In genomic region chr10:80261585-80261968, GRCm38 (mm10) we compare ENCODE assay signal across 8 mouse cellular contexts. TPM values are rescaled to one million over a fixed set of nuclear protein-coding genes. Genes with fewer than 3 reads are reported as not detected.
DNase-seq lines count a peak whose midpoint lies in the region; ATAC-seq and TF ChIP-seq lines count a peak whose summit lies in the region.

No protein-coding gene starts in this region.

- no peak for TF ChIP-seq CTCF in heart, postnatal 0 days (IDR thresholded peaks at IDR 0.05; ENCODE audit: low read depth)
- no peak for TF ChIP-seq CTCF in liver, embryonic 14.5 days (IDR thresholded peaks at IDR 0.05; ENCODE audit: low read depth)
- TF ChIP-seq CTCF in testis, adult 2 months (IDR thresholded peaks at IDR 0.05; ENCODE audit: control insufficient read depth, insufficient read depth, insufficient replicate concordance, low read depth, low read length): no peak

- H3K4me2 ChIP-seq in forebrain, embryonic 13.5 days: peak overlapping the region; percentile 81
- H3K4me2 ChIP-seq in heart, postnatal 0 days (ENCODE audit: low read depth, low read length): peak overlapping the region; percentile 86
- H3K4me2 ChIP-seq in liver, embryonic 14.5 days (ENCODE audit: low read depth): peak overlapping the region; percentile 79

- 0 out of 2 replicates have a peak, but pooled peaks have one; percentile 10 for TF ChIP-seq EP300 in heart, postnatal 0 days (IDR thresholded peaks at IDR 0.05; ENCODE audit: low read depth)
- no peak for TF ChIP-seq EP300 in liver, embryonic 14.5 days (IDR thresholded peaks at IDR 0.05; ENCODE audit: low read depth)

- no peaks in the 10 kb centered on the region for H3K9me3 ChIP-seq in ES-E14 (ENCODE audit: control insufficient read depth, insufficient read depth, low read depth, low read length)
- no peaks in the 10 kb centered on the region for H3K9me3 ChIP-seq in forebrain, embryonic 13.5 days (replicated peaks)
- H3K9me3 ChIP-seq in heart, postnatal 0 days (replicated peaks; ENCODE audit: control insufficient read depth, low read length): no peaks in the 10 kb centered on the region
- no peaks in the 10 kb centered on the region for H3K9me3 ChIP-seq in liver, embryonic 14.5 days (ENCODE audit: control insufficient read depth, low read length)

- ATAC-seq in forebrain, embryonic 13.5 days: peak; percentile 34
- peak; percentile 62 for ATAC-seq in heart, postnatal 0 days (ENCODE audit: insufficient read depth, low read depth)
- peak; percentile 68 for ATAC-seq in liver, embryonic 14.5 days (ENCODE audit: insufficient read depth)

- peak overlapping the region; percentile 83; the same call in 1 of the 2 replicates for H3K9ac ChIP-seq in ES-E14 (ENCODE audit: insufficient read depth, low read depth, low read length, poor library complexity, severe bottlenecking)
- H3K9ac ChIP-seq in forebrain, embryonic 13.5 days: peak overlapping the region; percentile 55
- peak overlapping the region; percentile 63 for H3K9ac ChIP-seq in heart, postnatal 0 days (replicated peaks; ENCODE audit: low read depth, low read length)
- H3K9ac ChIP-seq in liver, embryonic 14.5 days (replicated peaks): peak overlapping the region; percentile 46

- under 1% methylated on average over 14 of the region's 14 CpGs for WGBS in forebrain, embryonic 13.5 days
- WGBS in heart, postnatal 0 days: under 1% methylated on average over 14 of the region's 14 CpGs
- WGBS in liver, embryonic 14.5 days (ENCODE audit: insufficient replicate concordance): under 1% methylated on average over 14 of the region's 14 CpGs

- TF ChIP-seq POLR2A in testis, adult 2 months (IDR thresholded peaks at IDR 0.05; ENCODE audit: control insufficient read depth, low read depth, low read length): no peak

- peaks cover 22% of the 10 kb centered on the region; the same call in 1 of the 2 replicates for H3K36me3 ChIP-seq in ES-E14 (ENCODE audit: control insufficient read depth, insufficient read depth, low read length, poor library complexity, severe bottlenecking)
- peaks cover 27% of the 10 kb centered on the region for H3K36me3 ChIP-seq in forebrain, embryonic 13.5 days (ENCODE audit: poor library complexity, severe bottlenecking)
- peaks cover 21% of the 10 kb centered on the region for H3K36me3 ChIP-seq in heart, postnatal 0 days (replicated peaks; ENCODE audit: control insufficient read depth, insufficient read depth, low read length)
- H3K36me3 ChIP-seq in liver, embryonic 14.5 days (replicated peaks; ENCODE audit: control insufficient read depth, insufficient read depth, low read depth): peaks cover 7% of the 10 kb centered on the region; the same call in 1 of the 2 replicates
- H3K36me3 ChIP-seq in testis, adult 2 months (ENCODE audit: control insufficient read depth, insufficient read depth, low read length): no peaks in the 10 kb centered on the region

- peak overlapping the region; percentile 65; the same call in 1 of the 2 replicates for H3K27ac ChIP-seq in ES-E14 (ENCODE audit: insufficient read depth, low read depth, low read length, poor library complexity, severe bottlenecking)
- peak overlapping the region; percentile 83 for H3K27ac ChIP-seq in forebrain, embryonic 13.5 days
- H3K27ac ChIP-seq in heart, postnatal 0 days (ENCODE audit: low read depth): peak overlapping the region; percentile 96
- peak overlapping the region; percentile 80 for H3K27ac ChIP-seq in liver, embryonic 14.5 days
- H3K27ac ChIP-seq in testis, adult 2 months (ENCODE audit: control insufficient read depth, insufficient read depth, low read depth, low read length): peak overlapping the region; percentile 84

- peak overlapping the region; percentile 68 to 86 for H3K4me3 ChIP-seq in ES-E14 (ENCODE audit: insufficient read depth in 1 of 2, low read depth in 1 of 2, low read length in 2 of 2, poor library complexity in 1 of 2, severe bottlenecking in 1 of 2)
- H3K4me3 ChIP-seq in forebrain, embryonic 13.5 days: peak overlapping the region; percentile 46
- H3K4me3 ChIP-seq in heart, postnatal 0 days (ENCODE audit: low read depth, low read length): peak overlapping the region; percentile 54
- H3K4me3 ChIP-seq in liver, embryonic 14.5 days (ENCODE audit: insufficient read depth in 1 of 2, low read depth in 2 of 2, low read length in 2 of 2): peak overlapping the region; percentile 57 to 70
- peak overlapping the region; percentile 83 for H3K4me3 ChIP-seq in testis, adult 2 months (ENCODE audit: control insufficient read depth, low read depth, low read length)

- DNase-seq in ES-E14 (ENCODE audit: low read depth, low spot score): peak; percentile 91
- peak; percentile 91 for DNase-seq in cerebellum, adult 11 months
- DNase-seq in heart, postnatal 0 days (ENCODE audit: low spot score): peak; percentile 93
- peak; percentile 100 for DNase-seq in kidney, postnatal 36 days
- DNase-seq in liver, embryonic 14.5 days (ENCODE audit: low read depth in 3 of 3, low spot score in 3 of 3): peak; percentile 94
- DNase-seq in neural tube, embryonic 10.5 days (ENCODE audit: extremely low spot score, low spot score): peak; percentile 91

- H3K4me1 ChIP-seq in ES-E14 (ENCODE audit: control insufficient read depth in 2 of 2, insufficient read depth in 2 of 2, low read length in 2 of 2, poor library complexity in 1 of 2): peaks cover 0 to 8% of the 10 kb centered on the region in 2 experiments; a peak in 2 of 4 replicates
- H3K4me1 ChIP-seq in forebrain, embryonic 13.5 days: peaks cover 43% of the 10 kb centered on the region
- H3K4me1 ChIP-seq in heart, postnatal 0 days (ENCODE audit: control insufficient read depth, insufficient read depth): peaks cover 35% of the 10 kb centered on the region
- peaks cover 27 to 28% of the 10 kb centered on the region in 2 experiments for H3K4me1 ChIP-seq in liver, embryonic 14.5 days (replicated peaks; ENCODE audit: control insufficient read depth in 2 of 2, insufficient read depth in 2 of 2, low read length in 1 of 2)
- H3K4me1 ChIP-seq in testis, adult 2 months (ENCODE audit: control insufficient read depth, insufficient read depth, low read length): peaks cover 19% of the 10 kb centered on the region

- no peaks in the 10 kb centered on the region for H3K27me3 ChIP-seq in forebrain, embryonic 13.5 days
- H3K27me3 ChIP-seq in heart, postnatal 0 days (ENCODE audit: control insufficient read depth, insufficient read depth, low read length): no peaks in the 10 kb centered on the region
- H3K27me3 ChIP-seq in liver, embryonic 14.5 days (ENCODE audit: control insufficient read depth, insufficient read depth, low read length): no peaks in the 10 kb centered on the region
- no peaks in the 10 kb centered on the region for H3K27me3 ChIP-seq in testis, adult 2 months (ENCODE audit: control insufficient read depth, insufficient read depth, low read length)

- in situ Hi-C loops in ES-E14 (cut with MboI; ENCODE audit: low sequenced_read_pairs in 2 of 2, unreplicated experiment in 2 of 2): no loop called here

TF ChIP-seq in ES-E14, 5 proteins besides CTCF, POLR2A, EP300 and RAD21 (continues in another document):
- TF ChIP-seq MAFK (IDR thresholded peaks at IDR 0.05; ENCODE audit: insufficient read depth, low read depth, low read length): no peak
- TF ChIP-seq ZNF384 (IDR thresholded peaks at IDR 0.05; ENCODE audit: low read depth, low read length): no peak

RNA-seq across cellular contexts. Expression of gene Dazap1, which starts 0.3 kb away (rescaled TPM):
- total RNA-seq in ES-E14 (2012; rRNA removed): 121 and 154 TPM in 2 replicates
- 61.7 and 64.9 TPM in 2 replicates for polyA plus RNA-seq in forebrain, embryonic 13.5 days (2015; fragmentation: Nextera tagmentation; extraction: Ambion mirVana)
- total RNA-seq in heart, postnatal 0 days (2014; rRNA removed; ENCODE audit: low replicate concordance): 88.9 and 96.2 TPM in 2 replicates
- 24.8 and 30.3 TPM in 2 replicates for polyA plus RNA-seq in heart, postnatal 0 days (2015; fragmentation: Nextera tagmentation; extraction: Ambion mirVana)
- 54.8 and 75.9 TPM in 2 replicates for polyA plus RNA-seq in liver, embryonic 14.5 days (2012; rRNA removed)
- polyA plus RNA-seq in liver, embryonic 14.5 days (2014; fragmentation: Nextera tagmentation; extraction: Ambion mirVana): 20.4 and 22.7 TPM in 2 replicates
- 97.5 and 114 TPM in 2 replicates for polyA plus RNA-seq in testis, adult 2 months (2012; rRNA removed)

RNA-seq across cellular contexts. Expression of gene Gamt, which starts 0.8 kb away (rescaled TPM):
- total RNA-seq in ES-E14 (2012; rRNA removed): 2.9 and 3.0 TPM in 2 replicates
- 18.2 and 18.3 TPM in 2 replicates for polyA plus RNA-seq in forebrain, embryonic 13.5 days (2015; fragmentation: Nextera tagmentation; extraction: Ambion mirVana)
- total RNA-seq in heart, postnatal 0 days (2014; rRNA removed; ENCODE audit: low replicate concordance): 27.2 and 27.7 TPM in 2 replicates
- 22.8 and 25.7 TPM in 2 replicates for polyA plus RNA-seq in heart, postnatal 0 days (2015; fragmentation: Nextera tagmentation; extraction: Ambion mirVana)
- 36.5 and 41.4 TPM in 2 replicates for polyA plus RNA-seq in liver, embryonic 14.5 days (2012; rRNA removed)
- 64.9 and 67.9 TPM in 2 replicates for polyA plus RNA-seq in liver, embryonic 14.5 days (2014; fragmentation: Nextera tagmentation; extraction: Ambion mirVana)
- polyA plus RNA-seq in testis, adult 2 months (2012; rRNA removed): 38.5 and 39.6 TPM in 2 replicates

RNA-seq across cellular contexts. Expression of gene Ndufs7, which starts 12.7 kb away (rescaled TPM):
- total RNA-seq in ES-E14 (2012; rRNA removed): 205 and 290 TPM in 2 replicates
- polyA plus RNA-seq in forebrain, embryonic 13.5 days (2015; fragmentation: Nextera tagmentation; extraction: Ambion mirVana): 267 and 274 TPM in 2 replicates
- 838 and 847 TPM in 2 replicates for total RNA-seq in heart, postnatal 0 days (2014; rRNA removed; ENCODE audit: low replicate concordance)
- 1,203 and 1,284 TPM in 2 replicates for polyA plus RNA-seq in heart, postnatal 0 days (2015; fragmentation: Nextera tagmentation; extraction: Ambion mirVana)
- 189 and 256 TPM in 2 replicates for polyA plus RNA-seq in liver, embryonic 14.5 days (2012; rRNA removed)
- polyA plus RNA-seq in liver, embryonic 14.5 days (2014; fragmentation: Nextera tagmentation; extraction: Ambion mirVana): 272 and 285 TPM in 2 replicates
- 105 and 132 TPM in 2 replicates for polyA plus RNA-seq in testis, adult 2 months (2012; rRNA removed)

RNA-seq across cellular contexts. Expression of gene Rps15, which starts 30.7 kb away (rescaled TPM):
- total RNA-seq in ES-E14 (2012; rRNA removed): 2,505 and 2,820 TPM in 2 replicates
- 805 and 828 TPM in 2 replicates for polyA plus RNA-seq in forebrain, embryonic 13.5 days (2015; fragmentation: Nextera tagmentation; extraction: Ambion mirVana)
- total RNA-seq in heart, postnatal 0 days (2014; rRNA removed; ENCODE audit: low replicate concordance): 1,030 and 1,317 TPM in 2 replicates
- 499 and 510 TPM in 2 replicates for polyA plus RNA-seq in heart, postnatal 0 days (2015; fragmentation: Nextera tagmentation; extraction: Ambion mirVana)
- 2,043 and 2,097 TPM in 2 replicates for polyA plus RNA-seq in liver, embryonic 14.5 days (2012; rRNA removed)
- polyA plus RNA-seq in liver, embryonic 14.5 days (2014; fragmentation: Nextera tagmentation; extraction: Ambion mirVana): 805 and 809 TPM in 2 replicates
- polyA plus RNA-seq in testis, adult 2 months (2012; rRNA removed): 672 and 893 TPM in 2 replicates

RNA-seq across cellular contexts. Expression of gene Apc2, which starts 34.2 kb away (rescaled TPM):
- total RNA-seq in ES-E14 (2012; rRNA removed): 4.4 and 4.6 TPM in 2 replicates
- 129 and 140 TPM in 2 replicates for polyA plus RNA-seq in forebrain, embryonic 13.5 days (2015; fragmentation: Nextera tagmentation; extraction: Ambion mirVana)
- total RNA-seq in heart, postnatal 0 days (2014; rRNA removed; ENCODE audit: low replicate concordance): 1.4 and 3.4 TPM in 2 replicates
- polyA plus RNA-seq in heart, postnatal 0 days (2015; fragmentation: Nextera tagmentation; extraction: Ambion mirVana): 0.77 and 0.83 TPM in 2 replicates
- polyA plus RNA-seq in liver, embryonic 14.5 days (2012; rRNA removed): 0.04 and 0.16 TPM in 2 replicates
- polyA plus RNA-seq in liver, embryonic 14.5 days (2014; fragmentation: Nextera tagmentation; extraction: Ambion mirVana): 0.04 TPM in 1 of 2 replicates, not detected in the other
- polyA plus RNA-seq in testis, adult 2 months (2012; rRNA removed): 1.4 and 1.8 TPM in 2 replicates

Comparison
In these comparisons a context has a peak if more than half of its experiments do, and no peak if none do; other contexts are left out.
1. Peak in every context shown above with its lines: DNase-seq, ATAC-seq, H3K4me3 ChIP-seq and H3K27ac ChIP-seq.